Mouse (Mus musculus): Measurements from ENCODE around the gene Eif5a.
A peak's percentile ranks its signal among the peaks of the same experiment; 100 is the strongest.

DNA sequence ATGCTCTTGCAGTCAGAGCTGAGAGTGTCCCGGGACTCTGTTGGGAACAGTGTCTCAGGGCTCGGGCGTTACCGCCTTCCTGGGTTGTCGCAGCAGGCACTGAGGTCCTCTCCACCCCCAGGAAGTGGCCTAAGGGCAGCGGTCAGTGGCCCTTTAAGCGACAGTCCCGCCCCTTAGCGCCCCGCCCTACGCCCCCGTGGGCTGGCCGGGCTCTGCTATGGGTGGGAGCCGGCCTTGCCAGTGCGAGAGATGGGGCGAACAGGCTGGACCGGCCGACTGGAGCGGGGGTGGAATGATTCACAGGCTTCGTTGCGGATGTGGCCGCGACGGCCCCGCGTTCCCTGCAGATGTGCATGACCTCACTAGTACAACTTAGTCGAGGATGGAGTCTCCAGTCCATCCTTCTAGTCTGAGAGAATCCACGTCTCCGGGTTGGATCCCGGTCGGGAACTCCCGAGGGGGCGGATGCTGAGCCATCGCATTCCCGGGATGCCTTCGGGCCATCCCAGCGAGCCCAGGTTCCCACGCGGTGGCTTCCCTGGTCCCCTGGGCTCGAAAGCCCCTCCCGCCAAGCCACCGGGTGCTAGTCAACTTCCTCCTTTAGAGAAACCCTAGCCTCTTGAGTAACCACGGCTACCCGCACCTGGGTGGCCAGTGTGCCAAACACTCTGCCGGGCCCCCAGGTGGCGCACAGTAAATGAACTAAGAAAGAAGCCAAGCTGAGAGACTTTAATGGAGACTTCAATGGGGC lies 40.7 kb downstream of the Eif5a start, which contains the start of gene Kctd11:
- peak; percentile 65 for TF ChIP-seq CTCF (IDR thresholded peaks at IDR 0.05; ENCODE audit: low read depth)
- TF ChIP-seq EP300 (IDR thresholded peaks at IDR 0.05; ENCODE audit: low read depth), result peak; percentile 21; the same call in 1 of the 2 replicates
